ENCODE assay signal across 9 mouse cellular contexts in the genomic region with DNA sequence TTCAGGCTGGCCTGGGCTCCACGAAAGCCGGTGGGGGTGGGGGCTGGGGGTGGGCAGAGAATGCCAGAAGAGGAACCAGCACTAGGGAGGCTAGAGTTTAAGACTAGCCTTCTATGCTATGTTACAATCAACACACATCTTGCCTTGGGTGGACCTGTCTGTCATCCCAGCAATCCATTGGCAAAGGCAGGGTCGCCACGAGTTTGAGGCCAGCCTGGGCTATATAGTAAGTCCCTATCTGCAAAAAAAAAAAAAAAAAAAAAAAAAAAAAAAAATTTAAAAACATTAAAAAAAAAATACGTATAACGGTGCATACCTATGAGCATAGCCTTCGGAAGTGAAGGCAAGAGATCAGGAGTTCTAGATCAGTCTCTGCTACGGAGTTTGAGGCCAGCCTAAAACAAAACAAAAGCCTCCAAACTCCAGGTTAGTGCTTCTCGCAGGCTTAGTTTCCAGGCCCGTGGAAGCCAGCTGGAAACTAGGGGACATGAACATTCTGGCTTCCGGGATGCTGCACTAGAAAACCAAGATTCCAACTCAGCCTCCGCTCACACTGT. TPM values are rescaled to one million over a fixed set of nuclear protein-coding genes. Genes with fewer than 3 reads are reported as not detected.
DNase-seq lines count a peak whose midpoint lies in the region; ATAC-seq and TF ChIP-seq lines count a peak whose summit lies in the region.
"Had no signal": no experiment of that assay in that cellular context is flagged by ENCODE, and none has a peak within 500 bp of the region (broad histone marks: within the 10 kb centered on the region; RNA-seq: fewer than 3 reads in every experiment).

No protein-coding gene starts in this region.

- intact Hi-C loops in heart, postnatal 36 days (cut with DNase I) = no loop called here

- peak overlapping the region; percentile 89 for H3K4me2 ChIP-seq in forebrain, embryonic 12.5 days
- H3K4me2 ChIP-seq in liver, embryonic 14.5 days (ENCODE audit: low read depth) = peak overlapping the region; percentile 100

- H3K27ac ChIP-seq in heart, embryonic 10.5 days = peak overlapping the region; percentile 97
- peak overlapping the region; percentile 87 for H3K27ac ChIP-seq in forebrain, embryonic 12.5 days
- peak overlapping the region; percentile 95 for H3K27ac ChIP-seq in liver, embryonic 14.5 days

- no peak for TF ChIP-seq CTCF in liver, embryonic 14.5 days (IDR thresholded peaks at IDR 0.05; ENCODE audit: low read depth)

- H3K4me3 ChIP-seq in heart, embryonic 10.5 days = peak overlapping the region; percentile 78
- H3K4me3 ChIP-seq in forebrain, embryonic 12.5 days (replicated peaks) = peak overlapping the region; percentile 69
- peak overlapping the region; percentile 77 to 97 for H3K4me3 ChIP-seq in liver, embryonic 14.5 days (ENCODE audit: insufficient read depth in 1 of 2, low read depth in 2 of 2, low read length in 2 of 2)

- H3K9ac ChIP-seq in forebrain, embryonic 12.5 days = peak overlapping the region; percentile 77
- H3K9ac ChIP-seq in liver, embryonic 14.5 days (replicated peaks) = peak overlapping the region; percentile 96

- ATAC-seq in CD4-positive, CD25-positive, alpha-beta regulatory T cell, adult 4 months = peak; percentile 30
- ATAC-seq in forebrain, embryonic 12.5 days (ENCODE audit: low FRiP score) = peak; percentile 1; the same call in 1 of the 2 replicates
- no peak for ATAC-seq in liver, embryonic 14.5 days (ENCODE audit: insufficient read depth)
- no peak for ATAC-seq in megakaryocyte progenitor cell, adult 5-6 weeks (replicated peaks; ENCODE audit: poor library complexity)

- TF ChIP-seq EP300 in liver, embryonic 14.5 days (IDR thresholded peaks at IDR 0.05; ENCODE audit: low read depth) = no peak

- H3K4me1 ChIP-seq in heart, embryonic 10.5 days = peaks cover 65% of the 10 kb centered on the region
- H3K4me1 ChIP-seq in forebrain, embryonic 12.5 days = peaks cover 50% of the 10 kb centered on the region
- peaks cover 10 to 16% of the 10 kb centered on the region in 2 experiments for H3K4me1 ChIP-seq in liver, embryonic 14.5 days (replicated peaks; ENCODE audit: control insufficient read depth in 2 of 2, insufficient read depth in 2 of 2, low read length in 1 of 2)

- H3K9me3 ChIP-seq in heart, embryonic 10.5 days = no peaks in the 10 kb centered on the region
- no peaks in the 10 kb centered on the region for H3K9me3 ChIP-seq in forebrain, embryonic 12.5 days
- H3K9me3 ChIP-seq in liver, embryonic 14.5 days (ENCODE audit: control insufficient read depth, low read length) = no peaks in the 10 kb centered on the region

- H3K27me3 ChIP-seq in heart, embryonic 10.5 days (ENCODE audit: insufficient read depth, poor library complexity, severe bottlenecking) = no peaks in the 10 kb centered on the region
- H3K27me3 ChIP-seq in forebrain, embryonic 12.5 days = no peaks in the 10 kb centered on the region
- H3K27me3 ChIP-seq in liver, embryonic 14.5 days (ENCODE audit: control insufficient read depth, insufficient read depth, low read length) = no peaks in the 10 kb centered on the region
- H3K27me3 ChIP-seq: Patski had no signal

- H3K36me3 ChIP-seq in heart, embryonic 10.5 days = peaks cover 28% of the 10 kb centered on the region
- peaks cover 23% of the 10 kb centered on the region for H3K36me3 ChIP-seq in forebrain, embryonic 12.5 days (replicated peaks)
- no peaks in the 10 kb centered on the region; the same call in 1 of the 2 replicates for H3K36me3 ChIP-seq in liver, embryonic 14.5 days (replicated peaks; ENCODE audit: control insufficient read depth, insufficient read depth, low read depth)

- no peak for DNase-seq in heart, embryonic 10.5 days (ENCODE audit: low spot score)
- DNase-seq in heart, postnatal 36 days = no peak
- no peak for DNase-seq in liver, embryonic 14.5 days (ENCODE audit: low read depth in 3 of 3, low spot score in 3 of 3)
- DNase-seq in right cerebral cortex, adult 2 months (ENCODE audit: low spot score in 2 of 2) = no peak
- no peak for DNase-seq in layer of hippocampus, postnatal 36 days

- 16% methylated on average over 12 of the region's 12 CpGs for WGBS in heart, embryonic 10.5 days
- 24% methylated on average over 12 of the region's 12 CpGs for WGBS in forebrain, embryonic 12.5 days
- WGBS in liver, embryonic 14.5 days (ENCODE audit: insufficient replicate concordance) = 6% methylated on average over 12 of the region's 12 CpGs

RNA-seq across cellular contexts. Expression of a gene that starts 1.0 kb away (rescaled TPM):
- polyA plus RNA-seq in heart, embryonic 10.5 days (2016; fragmentation: Nextera tagmentation; extraction: Ambion mirVana) = 2.7 and 2.9 TPM in 2 replicates
- not detected for total RNA-seq in heart, postnatal 36 days (2021)
- under 1 TPM in 1 of 2 experiments, not detected in 1; 0.24 TPM for polyA plus RNA-seq in CD4-positive, CD25-positive, alpha-beta regulatory T cell, adult 4 months (2017; shearing (Covaris generic))
- polyA plus RNA-seq in forebrain, embryonic 12.5 days (2016; fragmentation: Nextera tagmentation; extraction: Ambion mirVana) = 4.2 and 4.3 TPM in 2 replicates
- polyA plus RNA-seq in liver, embryonic 14.5 days (2012; rRNA removed) = 0.41 and 0.50 TPM in 2 replicates
- 1.7 and 1.9 TPM in 2 replicates for polyA plus RNA-seq in liver, embryonic 14.5 days (2014; fragmentation: Nextera tagmentation; extraction: Ambion mirVana)
- total RNA-seq in megakaryocyte progenitor cell, adult 5-6 weeks (2015) = 0.49 and 0.52 TPM in 2 replicates
- total RNA-seq in megakaryocyte progenitor cell, adult 5-6 weeks (2017) = 0.08 and 0.57 TPM in 2 replicates
- under 1 TPM in 1 of 2 experiments, not detected in 1; 0.76 TPM for total RNA-seq in layer of hippocampus, postnatal 36 days (2021)

RNA-seq across cellular contexts. Expression of a gene that starts 1.4 kb away (rescaled TPM):
- 217 and 256 TPM in 2 replicates for polyA plus RNA-seq in heart, embryonic 10.5 days (2016; fragmentation: Nextera tagmentation; extraction: Ambion mirVana)
- 100 to 1,000 TPM; 451 to 482 TPM for total RNA-seq in heart, postnatal 36 days (2021)
- 100 to 1,000 TPM; 184 to 253 TPM for polyA plus RNA-seq in CD4-positive, CD25-positive, alpha-beta regulatory T cell, adult 4 months (2017; shearing (Covaris generic))
- 165 and 168 TPM in 2 replicates for polyA plus RNA-seq in forebrain, embryonic 12.5 days (2016; fragmentation: Nextera tagmentation; extraction: Ambion mirVana)
- polyA plus RNA-seq in liver, embryonic 14.5 days (2012; rRNA removed) = 26.2 and 44.8 TPM in 2 replicates
- polyA plus RNA-seq in liver, embryonic 14.5 days (2014; fragmentation: Nextera tagmentation; extraction: Ambion mirVana) = 109 and 113 TPM in 2 replicates
- 48.2 and 51.8 TPM in 2 replicates for total RNA-seq in megakaryocyte progenitor cell, adult 5-6 weeks (2015)
- total RNA-seq in megakaryocyte progenitor cell, adult 5-6 weeks (2017) = 99.5 and 114 TPM in 2 replicates
- total RNA-seq in layer of hippocampus, postnatal 36 days (2021) = 100 to 1,000 TPM; 154 to 159 TPM

RNA-seq across cellular contexts. Expression of a gene that starts 1.5 kb away (rescaled TPM):
- 6.7 and 8.7 TPM in 2 replicates for polyA plus RNA-seq in heart, embryonic 10.5 days (2016; fragmentation: Nextera tagmentation; extraction: Ambion mirVana)
- 10 to 100 TPM in 1 of 2 experiments, 1 to 10 TPM in 1; 9.1 to 12.1 TPM for total RNA-seq in heart, postnatal 36 days (2021)
- 1 to 10 TPM in 1 of 2 experiments, under 1 TPM in 1; 0.91 to 1.6 TPM for polyA plus RNA-seq in CD4-positive, CD25-positive, alpha-beta regulatory T cell, adult 4 months (2017; shearing (Covaris generic))
- 7.0 and 9.8 TPM in 2 replicates for polyA plus RNA-seq in forebrain, embryonic 12.5 days (2016; fragmentation: Nextera tagmentation; extraction: Ambion mirVana)
- 0.30 and 0.36 TPM in 2 replicates for polyA plus RNA-seq in liver, embryonic 14.5 days (2012; rRNA removed)
- polyA plus RNA-seq in liver, embryonic 14.5 days (2014; fragmentation: Nextera tagmentation; extraction: Ambion mirVana) = 0.77 and 0.79 TPM in 2 replicates
- not detected in 2 replicates for total RNA-seq in megakaryocyte progenitor cell, adult 5-6 weeks (2015)
- 0.37 TPM in 1 of 2 replicates, not detected in the other for total RNA-seq in megakaryocyte progenitor cell, adult 5-6 weeks (2017)
- 10 to 100 TPM; 32.3 to 36.3 TPM for total RNA-seq in layer of hippocampus, postnatal 36 days (2021)

RNA-seq across cellular contexts. Expression of a gene that starts 13.5 kb away (rescaled TPM):
- 0.48 and 0.63 TPM in 2 replicates for polyA plus RNA-seq in heart, embryonic 10.5 days (2016; fragmentation: Nextera tagmentation; extraction: Ambion mirVana)
- 1 to 10 TPM; 1.7 to 2.4 TPM for total RNA-seq in heart, postnatal 36 days (2021)
- polyA plus RNA-seq in CD4-positive, CD25-positive, alpha-beta regulatory T cell, adult 4 months (2017; shearing (Covaris generic)) = not detected
- 0.77 and 1.1 TPM in 2 replicates for polyA plus RNA-seq in forebrain, embryonic 12.5 days (2016; fragmentation: Nextera tagmentation; extraction: Ambion mirVana)
- 0.03 and 0.04 TPM in 2 replicates for polyA plus RNA-seq in liver, embryonic 14.5 days (2012; rRNA removed)
- 0.03 TPM in 1 of 2 replicates, not detected in the other for polyA plus RNA-seq in liver, embryonic 14.5 days (2014; fragmentation: Nextera tagmentation; extraction: Ambion mirVana)
- total RNA-seq in megakaryocyte progenitor cell, adult 5-6 weeks (2015) = not detected in 2 replicates
- total RNA-seq in megakaryocyte progenitor cell, adult 5-6 weeks (2017) = not detected in 2 replicates
- total RNA-seq in layer of hippocampus, postnatal 36 days (2021) = under 1 TPM; 0.86 to 0.92 TPM

Comparison
In these comparisons a context has a peak if more than half of its experiments do, and no peak if none do; other contexts are left out.
1. ATAC-seq: peak in CD4-positive, CD25-positive, alpha-beta regulatory T cell, adult 4 months (single experiment) and forebrain, embryonic 12.5 days (single experiment); none in liver, embryonic 14.5 days (single experiment) and megakaryocyte progenitor cell, adult 5-6 weeks (single experiment).
2. Peak in every context shown above with its lines, with median percentiles within 50 percentile points of each other: H3K27ac ChIP-seq and H3K4me3 ChIP-seq.